Mouse (Mus musculus) forebrain, embryonic 10.5 days (tissue): ENCODE measurements around the gene Ddx42. TPM values are rescaled to one million over a fixed set of nuclear protein-coding genes. Genes with fewer than 3 reads are reported as not detected.

Source experiments
- DNase-seq: peaks from one replicate; pipeline ENCODE4 v3.0.0-alpha.2; 2017; ENCODE audit warnings: low spot score; ENCODE audit errors: extremely low spot score
- H3K27ac ChIP-seq: fragments of 300-500 bp; sonication (generic); 2 replicates; pipeline ENCODE4 v1.5.1; 2016; ENCODE audit warnings: mild to moderate bottlenecking
- H3K27me3 ChIP-seq: fragments of 300-500 bp; sonication (generic); 2 replicates; pipeline ENCODE4 v1.6.1; 2016; ENCODE audit warnings: mild to moderate bottlenecking; ENCODE audit not compliant: poor library complexity, severe bottlenecking
- H3K36me3 ChIP-seq: fragments of 300-500 bp; sonication (generic); replicated peaks from 2 replicates; pipeline ENCODE4 v1.6.1; 2016; ENCODE audit warnings: mild to moderate bottlenecking, moderate library complexity
- H3K4me1 ChIP-seq: fragments of 300-500 bp; sonication (generic); 2 replicates; pipeline ENCODE4 v1.6.1; 2016
- H3K4me3 ChIP-seq: fragments of 300-500 bp; sonication (generic); 2 replicates; pipeline ENCODE4 v1.5.1; 2016; ENCODE audit warnings: mild to moderate bottlenecking, moderate library complexity
- H3K9me3 ChIP-seq: fragments of 300-500 bp; sonication (generic); 2 replicates; pipeline ENCODE4 v1.6.1; 2016; ENCODE audit warnings: mild to moderate bottlenecking, moderate library complexity
- WGBS: fragments of 180-500 bp; shearing (Covaris S2); methylation state at CpG from one replicate; pipeline ENCODE4 v1.1.7; 2016; 5-methylcytosine and 5-hydroxymethylcytosine counted together
- polyA plus RNA-seq: library from polyadenylated mRNA; unstranded; fragments of >200 nt; fragmentation: Nextera tagmentation; extraction: Ambion mirVana; gene quantifications from 2 replicates; pipeline ENCODE4 v1.2.1, GENCODE M21; 2016

Gene Ddx42
- polyA plus RNA-seq, 1 experiment from 2014 or later, result 105 TPM

DNA sequence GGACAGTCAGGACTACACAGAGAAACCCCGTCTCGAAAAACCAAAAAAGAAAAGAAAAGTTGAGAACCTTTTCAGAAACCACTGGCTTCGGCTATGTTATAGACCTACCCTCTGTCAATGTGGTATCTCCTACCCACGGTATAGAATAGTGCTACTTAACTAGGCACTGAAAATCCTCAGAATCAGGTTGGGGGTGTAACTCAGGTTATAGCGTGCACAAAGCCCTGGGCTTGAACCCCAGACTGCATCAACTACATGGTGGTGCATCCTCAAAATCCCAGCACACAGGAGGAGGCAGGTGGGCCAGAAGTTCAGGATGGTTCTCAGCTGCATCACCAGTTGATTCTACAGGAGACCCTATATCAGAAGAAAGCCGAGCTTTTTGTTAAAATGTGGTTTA, 57.1 kb downstream of the Ddx42 start:
- Histone ChIP-seq H3K27me3 (peaks cover 19% of the 10 kb centered on the region), H3K36me3 (peaks cover 8% of the 10 kb centered on the region), H3K4me1 (peaks cover 54% of the 10 kb centered on the region), H3K27ac (peak overlapping the region; percentile 98; the same call in 1 of the 2 replicates), H3K9me3 (no peaks in the 10 kb centered on the region), H3K4me3 (peak overlapping the region; percentile 98)
- DNase-seq, result no peak
- 94% methylated on average over 6 of the region's 6 CpGs for WGBS

- WGBS, result 82% methylated on average over 1 of the region's 1 CpGs
- H3K4me3 ChIP-seq, result no peak overlapping the region
- DNase-seq, result no peak
- peaks cover 19% of the 10 kb centered on the region for H3K27me3 ChIP-seq
- H3K9me3 ChIP-seq, result no peaks in the 10 kb centered on the region
- H3K27ac ChIP-seq, result no peak overlapping the region
- H3K36me3 ChIP-seq, result peaks cover 3% of the 10 kb centered on the region
- H3K4me1 ChIP-seq, result peaks cover 50% of the 10 kb centered on the region
Observed at GRCm38 (mm10) chr11:106274374-106274773, 57.6 kb downstream of the Ddx42 start.

- Histone ChIP-seq H3K4me1 (peaks cover 49% of the 10 kb centered on the region), H3K36me3 (peaks cover 3% of the 10 kb centered on the region), H3K9me3 (no peaks in the 10 kb centered on the region), H3K27me3 (peaks cover 19% of the 10 kb centered on the region), H3K4me3 (no peak overlapping the region), H3K27ac (no peak overlapping the region)
- no peak for DNase-seq
- WGBS, result 91% methylated on average over 7 of the region's 7 CpGs
Observed at GRCm38 (mm10) chr11:106274971-106275411, 58.3 kb downstream of the Ddx42 start.

GRCm38 (mm10) chr11:106276454-106276853, 59.7 kb downstream of the Ddx42 start, which contains the start of gene Tcam1:
TSS of gene Tcam1 (plus strand) at chr11:106276672.
- no peaks in the 10 kb centered on the region for H3K36me3 ChIP-seq
- no peaks in the 10 kb centered on the region for H3K9me3 ChIP-seq
- peak; percentile 92 for DNase-seq
- H3K4me3 ChIP-seq, result peak within 1 kb of the TSS; percentile 23
- peak within 1 kb of the TSS; percentile 60; the same call in 1 of the 2 replicates for H3K27ac ChIP-seq
- H3K4me1 ChIP-seq, result peaks cover 34% of the 10 kb centered on the region
- H3K27me3 ChIP-seq, result peaks cover 19% of the 10 kb centered on the region
- WGBS, result 15% methylated on average over 25 of the region's 25 CpGs

DNA sequence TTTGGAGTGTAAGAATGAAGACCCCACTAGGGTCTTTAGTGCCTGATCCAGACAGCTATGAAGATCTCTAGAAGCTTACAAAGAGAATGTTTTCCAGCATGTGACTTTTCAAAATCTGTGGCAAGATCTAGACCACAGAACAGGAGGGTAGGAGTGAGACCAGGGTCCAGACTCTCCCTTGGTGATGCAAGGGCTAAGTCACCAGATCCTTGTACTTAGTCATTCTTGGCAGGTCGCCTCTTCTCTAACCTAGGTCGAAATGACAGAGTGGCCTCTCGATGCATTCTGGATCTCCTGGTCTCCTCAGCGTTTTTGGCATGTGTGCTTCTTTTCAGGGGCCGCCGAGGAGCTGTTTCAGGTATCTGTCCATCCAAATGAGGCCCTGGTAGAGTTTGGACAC, 65.7 kb downstream of the Ddx42 start:
- Histone ChIP-seq H3K27me3 (peaks cover 9% of the 10 kb centered on the region), H3K4me1 (no peaks in the 10 kb centered on the region; the same call in 1 of the 2 replicates), H3K36me3 (no peaks in the 10 kb centered on the region), H3K27ac (no peak overlapping the region), H3K9me3 (no peaks in the 10 kb centered on the region), H3K4me3 (no peak overlapping the region)
- DNase-seq, result no peak
- WGBS, result 88% methylated on average over 6 of the region's 6 CpGs

DNA sequence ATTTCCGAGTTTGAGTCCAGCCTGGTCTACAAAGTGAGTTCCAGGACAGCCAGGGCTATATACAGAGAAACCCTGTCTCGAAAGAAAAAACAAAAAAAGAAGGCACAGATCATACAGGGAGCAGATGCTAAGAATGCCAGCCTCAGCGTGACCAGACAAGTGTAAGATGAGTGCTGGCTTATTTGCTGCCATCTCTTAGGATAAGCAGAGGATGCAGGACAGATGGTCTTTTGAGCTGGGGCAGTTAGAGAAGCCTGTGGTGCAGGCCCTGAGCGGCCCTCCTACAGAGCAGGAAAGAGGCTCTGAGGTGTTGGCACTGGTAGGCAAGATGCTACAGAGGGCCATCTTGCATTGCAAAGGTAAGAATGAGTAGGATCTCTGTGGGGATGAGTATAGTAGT, 66.6 kb downstream of the Ddx42 start:
- no peak overlapping the region for H3K27ac ChIP-seq
- no peak overlapping the region for H3K4me3 ChIP-seq
- H3K27me3 ChIP-seq, result no peaks in the 10 kb centered on the region
- WGBS, result 84% methylated on average over 4 of the region's 4 CpGs
- DNase-seq, result no peak
- no peaks in the 10 kb centered on the region; the same call in 1 of the 2 replicates for H3K4me1 ChIP-seq
- H3K9me3 ChIP-seq, result no peaks in the 10 kb centered on the region
- H3K36me3 ChIP-seq, result no peaks in the 10 kb centered on the region

DNA sequence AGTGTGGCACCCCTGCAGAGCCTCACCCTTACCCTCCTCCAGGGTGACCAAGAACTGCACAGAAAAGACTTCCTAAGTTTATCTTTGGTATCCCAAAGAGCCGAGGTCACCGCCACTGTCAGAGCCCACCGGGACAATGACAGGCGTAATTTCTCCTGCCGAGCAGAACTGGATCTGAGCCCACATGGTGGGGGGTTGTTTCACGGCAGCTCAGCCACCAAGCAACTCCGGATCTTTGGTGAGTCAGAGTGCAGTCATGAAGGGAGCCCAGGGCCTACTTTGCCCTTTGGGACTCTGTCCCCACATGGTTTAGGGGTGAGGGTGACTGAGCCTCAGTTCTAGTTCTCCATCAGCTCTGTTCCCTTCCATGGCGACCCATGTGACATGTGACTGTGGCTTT, 67.4 kb downstream of the Ddx42 start:
- no peak overlapping the region for H3K4me3 ChIP-seq
- DNase-seq, result no peak
- no peak overlapping the region for H3K27ac ChIP-seq
- 83% methylated on average over 8 of the region's 8 CpGs for WGBS
- no peaks in the 10 kb centered on the region for H3K9me3 ChIP-seq
- no peaks in the 10 kb centered on the region; the same call in 1 of the 2 replicates for H3K4me1 ChIP-seq
- H3K36me3 ChIP-seq, result no peaks in the 10 kb centered on the region
- no peaks in the 10 kb centered on the region for H3K27me3 ChIP-seq

DNA sequence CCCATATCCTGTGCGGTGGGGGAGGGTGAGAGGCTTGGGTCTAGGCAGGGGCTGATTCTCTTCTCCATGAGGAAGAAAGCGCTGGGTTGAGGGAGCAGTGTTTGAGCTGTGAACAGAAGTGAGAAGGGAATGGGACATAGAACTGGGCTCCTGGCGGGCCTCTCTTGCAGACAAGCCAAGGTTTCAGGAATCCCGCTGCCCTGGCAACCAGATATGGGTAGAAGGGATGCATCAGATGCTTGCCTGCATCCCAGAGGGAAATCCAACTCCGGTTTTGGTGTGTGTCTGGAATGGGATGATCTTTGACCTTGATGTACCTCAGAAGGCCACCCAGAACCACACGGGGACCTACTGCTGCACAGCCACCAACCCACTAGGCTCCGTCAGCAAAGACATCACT, 69.5 kb downstream of the Ddx42 start:
- Histone ChIP-seq H3K27me3 (no peaks in the 10 kb centered on the region), H3K4me3 (no peak overlapping the region), H3K36me3 (no peaks in the 10 kb centered on the region), H3K9me3 (no peaks in the 10 kb centered on the region), H3K27ac (no peak overlapping the region), H3K4me1 (no peaks in the 10 kb centered on the region; the same call in 1 of the 2 replicates)
- 91% methylated on average over 7 of the region's 7 CpGs for whole genome bisulfite sequencing
- DNase-seq, result no peak

DNA sequence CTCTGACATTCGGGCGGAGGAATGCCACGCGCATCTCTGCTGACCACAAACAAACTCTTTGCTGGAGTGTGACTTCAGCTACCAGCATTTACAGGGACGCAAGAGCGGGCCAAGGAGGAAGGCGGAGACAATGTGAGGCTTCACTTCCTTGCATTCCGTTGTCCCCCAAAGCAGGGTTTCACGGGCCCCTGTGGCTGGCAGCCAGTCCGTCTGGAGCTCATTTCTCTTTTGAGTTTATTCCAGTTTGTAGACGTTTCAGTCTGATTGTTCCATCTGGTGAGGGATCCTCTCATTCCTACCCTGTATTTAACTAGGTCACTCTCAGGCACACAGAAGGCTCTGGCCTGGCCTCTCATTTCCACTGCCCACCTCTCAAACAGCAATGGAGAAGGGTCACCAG, 70.3 kb downstream of the Ddx42 start:
- Histone ChIP-seq H3K9me3 (no peaks in the 10 kb centered on the region), H3K27ac (no peak overlapping the region), H3K36me3 (no peaks in the 10 kb centered on the region), H3K4me1 (no peaks in the 10 kb centered on the region; the same call in 1 of the 2 replicates), H3K27me3 (no peaks in the 10 kb centered on the region), H3K4me3 (no peak overlapping the region)
- no peak for DNase-seq
- WGBS, result 83% methylated on average over 11 of the region's 11 CpGs

DNA sequence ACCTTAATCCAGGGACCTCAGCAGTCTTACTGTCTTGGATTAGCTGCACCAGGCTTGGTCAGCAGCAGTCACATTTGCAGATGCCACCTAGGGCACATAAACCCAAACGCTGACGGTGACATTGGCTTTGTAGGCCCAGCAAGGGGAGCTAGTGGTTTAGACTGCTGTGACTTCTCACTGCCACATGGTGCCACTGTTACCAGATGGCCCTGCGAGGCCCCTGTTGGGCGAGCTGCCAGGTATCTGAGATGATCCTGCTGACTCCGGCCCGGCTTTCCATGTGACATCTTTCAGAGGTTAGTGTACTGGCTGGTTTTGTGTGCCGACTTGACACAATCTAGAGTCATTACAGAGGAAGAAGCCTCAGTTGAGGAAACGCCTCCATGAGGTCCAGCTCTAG, 72.6 kb downstream of the Ddx42 start:
- WGBS, result 84% methylated on average over 8 of the region's 8 CpGs
- Histone ChIP-seq H3K4me3 (no peak overlapping the region), H3K9me3 (peaks cover 2% of the 10 kb centered on the region; the same call in 1 of the 2 replicates), H3K27me3 (no peaks in the 10 kb centered on the region), H3K4me1 (no peaks in the 10 kb centered on the region), H3K27ac (no peak overlapping the region), H3K36me3 (no peaks in the 10 kb centered on the region)
- no peak for DNase-seq

DNA sequence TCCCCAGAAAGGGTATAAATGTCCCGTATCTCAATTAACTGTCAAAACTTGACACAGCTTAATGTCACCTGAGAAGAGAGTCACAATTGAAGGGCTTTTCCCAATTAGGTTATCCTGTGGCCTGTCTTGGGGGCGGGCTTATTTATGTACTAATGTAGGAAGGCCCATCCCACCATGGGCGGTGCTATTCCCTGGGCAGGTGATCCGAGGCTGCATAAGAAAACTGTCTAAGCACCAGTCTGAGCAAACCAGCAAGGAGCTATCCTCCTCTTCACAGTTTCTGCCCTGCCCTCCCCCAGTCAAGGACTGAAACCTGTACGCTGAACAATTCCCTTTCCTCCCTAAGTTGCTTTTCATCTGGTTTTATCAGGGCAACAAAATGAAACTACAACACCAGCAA, 73.7 kb downstream of the Ddx42 start:
- Histone ChIP-seq H3K9me3 (peaks cover 2% of the 10 kb centered on the region; the same call in 1 of the 2 replicates), H3K36me3 (no peaks in the 10 kb centered on the region), H3K4me3 (no peak overlapping the region), H3K4me1 (no peaks in the 10 kb centered on the region), H3K27ac (no peak overlapping the region), H3K27me3 (no peaks in the 10 kb centered on the region)
- 89% methylated on average over 5 of the region's 5 CpGs for WGBS
- no peak for DNase-seq

DNA sequence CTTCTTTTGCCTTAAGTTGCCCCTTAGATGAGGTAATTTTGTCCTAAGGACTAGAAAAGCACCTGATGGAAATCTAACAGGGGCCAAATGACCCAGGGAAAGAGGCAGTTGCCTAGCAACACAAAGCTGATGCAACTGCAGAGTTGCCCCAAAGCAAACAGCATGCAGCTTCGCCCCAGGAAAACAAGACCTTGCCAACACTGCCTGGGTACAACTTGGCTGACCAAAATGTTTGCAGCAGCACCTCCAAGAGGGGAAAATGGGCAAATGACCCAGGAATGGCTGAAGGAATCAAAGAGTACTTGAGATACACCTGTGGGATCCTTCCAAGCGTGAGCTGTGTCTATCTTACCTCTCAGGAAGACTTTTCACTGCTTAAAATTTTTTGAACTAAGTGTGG, 75.1 kb downstream of the Ddx42 start:
- Histone ChIP-seq H3K36me3 (no peaks in the 10 kb centered on the region), H3K9me3 (peaks cover 2% of the 10 kb centered on the region; the same call in 1 of the 2 replicates), H3K27ac (no peak overlapping the region), H3K4me1 (no peaks in the 10 kb centered on the region), H3K27me3 (no peaks in the 10 kb centered on the region), H3K4me3 (no peak overlapping the region)
- 91% methylated on average over 2 of the region's 2 CpGs for WGBS
- DNase-seq, result no peak
